Mouse (Mus musculus): ENCODE measurements at regions not wholly inside any gene's neighbourhood (a gene's known extent, or its start where the extent isn't known, plus 50 kb on each side); places are given as distances from the start of the nearest gene placed in this dataset.

DNA sequence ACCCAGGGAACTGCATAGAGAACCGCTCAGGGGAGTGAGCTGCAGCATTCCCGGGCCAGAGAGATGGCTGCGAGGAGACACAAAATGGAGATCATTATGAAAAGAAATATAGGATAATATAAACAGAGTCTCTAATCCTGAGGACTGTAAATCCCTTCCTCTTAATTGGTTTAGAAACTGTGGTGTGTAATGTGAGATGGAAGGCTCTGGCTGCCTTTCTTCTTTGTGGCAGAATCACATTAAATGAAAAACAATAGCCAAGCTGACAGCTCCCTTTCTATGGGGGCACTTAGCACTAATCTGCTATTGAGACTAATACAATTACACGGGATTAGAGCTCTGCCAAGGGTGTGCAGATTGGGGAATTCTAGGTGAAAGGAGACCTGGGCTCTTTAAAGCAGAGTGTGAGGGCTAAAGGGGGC lies 288.0 kb downstream of the Icos start:
- TF ChIP-seq CTCF (IDR thresholded peaks at IDR 0.05) = no peak
- TF ChIP-seq POLR2A (IDR thresholded peaks at IDR 0.05; ENCODE audit: insufficient read depth, low read depth, low read length) = no peak
- no peak for TF ChIP-seq EP300 (IDR thresholded peaks at IDR 0.05; ENCODE audit: insufficient read depth, low read depth, low read length)

All from heart, adult 2 months (tissue).